In genomic region chr10:21792431-21792830, GRCm38 (mm10) we compare ENCODE assay signal across 19 mouse cellular contexts.
DNase-seq lines count a peak whose midpoint lies in the region; ATAC-seq and TF ChIP-seq lines count a peak whose summit lies in the region.
"Had no signal": no experiment of that assay in that cellular context is flagged by ENCODE, and none has a peak within 500 bp of the region (broad histone marks: within the 10 kb centered on the region; RNA-seq: fewer than 3 reads in every experiment).

No protein-coding gene starts in this region.

- no peak for TF ChIP-seq CTCF in forebrain, postnatal 0 days (IDR thresholded peaks at IDR 0.05; ENCODE audit: low read depth)

- no peak overlapping the region for H3K4me3 ChIP-seq in forebrain, postnatal 0 days (ENCODE audit: low read depth, low read length)
- no peak overlapping the region for H3K4me3 ChIP-seq in forebrain, embryonic 13.5 days
- H3K4me3 ChIP-seq in midbrain, embryonic 15.5 days, result no peak overlapping the region
- H3K4me3 ChIP-seq in midbrain, embryonic 10.5 days, result no peak overlapping the region
- H3K4me3 ChIP-seq: embryonic facial prominence, embryonic 13.5 days; hindbrain, embryonic 13.5 days; lung, embryonic 15.5 days had no signal

- H3K4me1 ChIP-seq in forebrain, postnatal 0 days (ENCODE audit: insufficient read depth), result 0 out of 2 replicates have a peak, but pooled peaks cover 7% of the 10 kb centered on the region
- no peaks in the 10 kb centered on the region for H3K4me1 ChIP-seq in forebrain, embryonic 13.5 days
- H3K4me1 ChIP-seq in midbrain, embryonic 15.5 days, result peaks cover 4% of the 10 kb centered on the region; the same call in 1 of the 2 replicates
- peaks cover 9% of the 10 kb centered on the region; the same call in 1 of the 2 replicates for H3K4me1 ChIP-seq in midbrain, embryonic 10.5 days
- H3K4me1 ChIP-seq: lung, embryonic 15.5 days had no signal

- H3K9me3 ChIP-seq in forebrain, postnatal 0 days (ENCODE audit: low read length), result no peaks in the 10 kb centered on the region
- H3K9me3 ChIP-seq in forebrain, embryonic 13.5 days (replicated peaks), result no peaks in the 10 kb centered on the region
- no peaks in the 10 kb centered on the region for H3K9me3 ChIP-seq in midbrain, embryonic 15.5 days
- H3K9me3 ChIP-seq in midbrain, embryonic 10.5 days (replicated peaks), result no peaks in the 10 kb centered on the region
- H3K9me3 ChIP-seq: embryonic facial prominence, embryonic 13.5 days; hindbrain, embryonic 13.5 days; lung, embryonic 15.5 days had no signal

- no peaks in the 10 kb centered on the region for H3K27me3 ChIP-seq in forebrain, postnatal 0 days (ENCODE audit: insufficient read depth, low read length)
- H3K27me3 ChIP-seq in forebrain, embryonic 13.5 days, result no peaks in the 10 kb centered on the region
- H3K27me3 ChIP-seq in midbrain, embryonic 15.5 days (replicated peaks), result no peaks in the 10 kb centered on the region
- no peaks in the 10 kb centered on the region for H3K27me3 ChIP-seq in midbrain, embryonic 10.5 days (ENCODE audit: low read depth, poor library complexity, severe bottlenecking)
- H3K27me3 ChIP-seq: CH12.LX; embryonic facial prominence, embryonic 13.5 days; hindbrain, embryonic 13.5 days; lung, embryonic 15.5 days had no signal

- H3K27ac ChIP-seq in forebrain, postnatal 0 days (ENCODE audit: low read depth, low read length), result no peak overlapping the region
- no peak overlapping the region for H3K27ac ChIP-seq in forebrain, embryonic 13.5 days
- H3K27ac ChIP-seq in midbrain, embryonic 15.5 days, result no peak overlapping the region
- H3K27ac ChIP-seq in midbrain, embryonic 10.5 days (replicated peaks), result no peak overlapping the region
- H3K27ac ChIP-seq: embryonic facial prominence, embryonic 13.5 days; hindbrain, embryonic 13.5 days; liver, embryonic 14.5 days; lung, embryonic 15.5 days had no signal

- no peak for ATAC-seq in forebrain, postnatal 0 days
- no peak for ATAC-seq in forebrain, embryonic 13.5 days
- peak; percentile 44; the same call in 1 of the 2 replicates for ATAC-seq in midbrain, embryonic 15.5 days (replicated peaks)

- no peaks in the 10 kb centered on the region for H3K36me3 ChIP-seq in forebrain, postnatal 0 days (ENCODE audit: insufficient read depth)
- H3K36me3 ChIP-seq in forebrain, embryonic 13.5 days (ENCODE audit: poor library complexity, severe bottlenecking), result no peaks in the 10 kb centered on the region
- no peaks in the 10 kb centered on the region for H3K36me3 ChIP-seq in midbrain, embryonic 15.5 days (replicated peaks)
- H3K36me3 ChIP-seq in midbrain, embryonic 10.5 days, result no peaks in the 10 kb centered on the region
- H3K36me3 ChIP-seq: embryonic facial prominence, embryonic 13.5 days; hindbrain, embryonic 13.5 days; lung, embryonic 15.5 days had no signal

- H3K9ac ChIP-seq in forebrain, postnatal 0 days, result no peak overlapping the region
- no peak overlapping the region for H3K9ac ChIP-seq in forebrain, embryonic 13.5 days
- no peak overlapping the region for H3K9ac ChIP-seq in midbrain, embryonic 15.5 days
- H3K9ac ChIP-seq: embryonic facial prominence, embryonic 13.5 days; hindbrain, embryonic 13.5 days; liver, embryonic 14.5 days; lung, embryonic 15.5 days had no signal

- peak; percentile 38 for DNase-seq in forebrain, postnatal 0 days
- DNase-seq in midbrain, embryonic 10.5 days (ENCODE audit: low spot score), result no peak
- peak; percentile 31 for DNase-seq in right cerebral cortex, postnatal 14 days
- peak; percentile 56 for DNase-seq in thymus, postnatal 25 days
- no peak for DNase-seq in MN1 (ENCODE audit: low spot score)
- no peak for DNase-seq in adrenal gland, postnatal 4 days (ENCODE audit: low spot score in 2 of 2)
- DNase-seq: adrenal gland, postnatal 36 days; cerebellum, adult 9-11 months; heart, postnatal 10 days; kidney, adult 8-10 months; kidney, postnatal 25 days had no signal

- H3K4me2 ChIP-seq in forebrain, postnatal 0 days (ENCODE audit: low read depth), result no peak overlapping the region
- H3K4me2 ChIP-seq in forebrain, embryonic 13.5 days, result no peak overlapping the region
- H3K4me2 ChIP-seq in midbrain, embryonic 15.5 days, result no peak overlapping the region
- H3K4me2 ChIP-seq: embryonic facial prominence, embryonic 13.5 days; heart, embryonic 11.5 days; hindbrain, embryonic 13.5 days; lung, embryonic 15.5 days had no signal

- WGBS in forebrain, postnatal 0 days, result 24% methylated on average over 10 of the region's 10 CpGs
- 37% methylated on average over 10 of the region's 10 CpGs for WGBS in forebrain, embryonic 13.5 days
- 30% methylated on average over 10 of the region's 10 CpGs for WGBS in midbrain, embryonic 15.5 days
- WGBS in midbrain, embryonic 10.5 days, result 44% methylated on average over 9 of the region's 10 CpGs

Comparison
In these comparisons a context has a peak if more than half of its experiments do, and no peak if none do; other contexts are left out.
1. DNase-seq: peak in forebrain, postnatal 0 days (single experiment), right cerebral cortex, postnatal 14 days (single experiment) and thymus, postnatal 25 days (single experiment); none in midbrain, embryonic 10.5 days (single experiment), MN1 (single experiment) and adrenal gland, postnatal 4 days (0 of 2).